ENCODE assay signal across 8 mouse cellular contexts in the genomic region with DNA sequence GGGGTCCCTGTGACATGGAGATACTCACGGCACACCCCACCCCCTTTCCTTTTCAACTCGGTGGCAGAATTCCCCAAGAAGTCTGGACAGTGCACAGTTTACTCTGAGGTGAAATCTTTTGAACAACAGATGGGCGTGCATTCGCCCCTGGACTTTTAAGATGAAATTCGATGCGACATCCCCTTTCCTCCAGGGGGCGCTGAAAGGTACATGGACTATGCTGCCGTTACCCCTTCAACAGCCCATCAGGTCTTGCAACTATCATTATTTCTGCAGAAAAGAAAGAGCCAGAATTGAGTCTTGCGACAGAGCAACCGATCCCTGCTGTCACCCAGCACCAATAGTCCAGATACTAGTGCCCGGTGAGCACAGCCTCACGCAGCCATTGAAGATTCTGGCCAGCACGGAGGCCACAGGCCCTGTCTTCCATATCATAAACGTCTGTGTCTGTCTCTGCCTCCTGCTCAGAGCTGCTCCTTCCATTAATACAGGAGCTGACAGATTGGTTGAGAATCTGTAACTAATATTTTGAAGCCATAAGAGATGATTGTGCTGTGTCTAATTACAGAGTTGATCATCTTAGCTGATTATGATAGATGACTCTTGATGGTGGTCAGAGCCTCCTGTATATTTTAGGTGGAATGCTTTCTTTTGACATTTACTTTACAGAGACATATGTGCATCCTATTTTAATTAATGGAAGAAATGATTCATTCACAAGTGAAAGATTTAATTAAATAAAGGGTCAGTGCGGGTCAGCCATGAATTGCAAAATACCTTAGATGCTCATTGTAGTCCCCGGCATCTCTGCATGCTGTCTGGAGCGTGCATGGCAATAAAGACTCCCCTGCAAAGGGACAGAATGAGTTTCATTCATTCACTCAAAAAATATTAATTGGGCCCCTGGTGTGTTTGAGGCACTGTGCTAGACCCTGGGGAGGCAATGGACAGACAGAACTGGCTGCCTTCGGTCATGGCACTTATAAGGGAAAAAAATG.
A peak's percentile ranks its signal among the peaks of the same experiment; 100 is the strongest.
DNase-seq lines count a peak whose midpoint lies in the region; ATAC-seq and TF ChIP-seq lines count a peak whose summit lies in the region.

No protein-coding gene starts in this region.

- no peak for TF ChIP-seq EP300 in heart, adult 2 months (IDR thresholded peaks at IDR 0.05; ENCODE audit: insufficient read depth, low read depth, low read length)

- H3K36me3 ChIP-seq in heart, adult 2 months (ENCODE audit: control insufficient read depth, insufficient read depth, low read length), result no peaks in the 10 kb centered on the region; the same call in 1 of the 2 replicates
- H3K36me3 ChIP-seq in heart, embryonic 11.5 days (ENCODE audit: control insufficient read depth, insufficient read depth, low read length), result no peaks in the 10 kb centered on the region
- H3K36me3 ChIP-seq in embryonic facial prominence, embryonic 11.5 days (replicated peaks; ENCODE audit: control insufficient read depth, insufficient read depth, low read depth, low read length), result no peaks in the 10 kb centered on the region

- no peaks in the 10 kb centered on the region for H3K27me3 ChIP-seq in heart, adult 2 months (ENCODE audit: control insufficient read depth, insufficient read depth, low read length)
- H3K27me3 ChIP-seq in heart, embryonic 11.5 days (ENCODE audit: control insufficient read depth, insufficient read depth, low read length), result no peaks in the 10 kb centered on the region
- H3K27me3 ChIP-seq in embryonic facial prominence, embryonic 11.5 days (ENCODE audit: control insufficient read depth, insufficient read depth, low read length), result no peaks in the 10 kb centered on the region

- H3K9ac ChIP-seq in heart, adult 2 months (ENCODE audit: low read depth, low read length), result no peak overlapping the region
- H3K9ac ChIP-seq in heart, embryonic 11.5 days (ENCODE audit: low read depth, low read length), result no peak overlapping the region
- no peak overlapping the region for H3K9ac ChIP-seq in embryonic facial prominence, embryonic 11.5 days (replicated peaks; ENCODE audit: low read length)

- no peaks in the 10 kb centered on the region for H3K79me2 ChIP-seq in heart, adult 2 months (replicated peaks; ENCODE audit: control insufficient read depth, insufficient read depth, low read length)

- no peak for TF ChIP-seq POLR2A in heart, adult 2 months (IDR thresholded peaks at IDR 0.05; ENCODE audit: insufficient read depth, low read depth, low read length)

- intact Hi-C loops in heart, adult 2 months (cut with DNase I), result loop anchor here (5.0 kb wide), 3 partner anchors 53 to 148 kb away; no protein-coding TSS in a partner anchor
- intact Hi-C loops in left cerebral cortex, postnatal 25 days (cut with DNase I), result no loop called here

- peaks cover 1% of the 10 kb centered on the region; the same call in 1 of the 2 replicates for H3K4me1 ChIP-seq in heart, adult 2 months (ENCODE audit: control insufficient read depth, insufficient read depth, low read length)
- no peaks in the 10 kb centered on the region for H3K4me1 ChIP-seq in heart, embryonic 11.5 days (ENCODE audit: control insufficient read depth, insufficient read depth, low read length)
- H3K4me1 ChIP-seq in embryonic facial prominence, embryonic 11.5 days (ENCODE audit: control insufficient read depth, insufficient read depth, low read length), result no peaks in the 10 kb centered on the region

- TF ChIP-seq CTCF in heart, adult 2 months (IDR thresholded peaks at IDR 0.05), result peak; percentile 51

- H3K4me2 ChIP-seq in heart, embryonic 11.5 days, result no peak overlapping the region
- no peak overlapping the region for H3K4me2 ChIP-seq in embryonic facial prominence, embryonic 11.5 days (ENCODE audit: low read depth, low read length)

- 75% methylated on average over 18 of the region's 18 CpGs for WGBS in heart, adult 2 months
- WGBS in heart, embryonic 11.5 days (ENCODE audit: insufficient replicate concordance), result 58% methylated on average over 18 of the region's 18 CpGs
- WGBS in embryonic facial prominence, embryonic 11.5 days, result 60% methylated on average over 18 of the region's 18 CpGs

- DNase-seq in heart, adult 2 months, result peak in 1 of 2 experiments; percentile 10
- peak; percentile 74 for DNase-seq in CD4-positive, CD25-positive, alpha-beta regulatory T cell, adult 2 months (ENCODE audit: low read depth, low spot score)
- DNase-seq in adrenal gland, postnatal 10 days, result peak; percentile 61
- peak; percentile 70 for DNase-seq in embryonic facial prominence, embryonic 11.5 days (ENCODE audit: low spot score)
- DNase-seq in layer of hippocampus, postnatal 10 days (ENCODE audit: low spot score in 2 of 2), result peak; percentile 33 to 49
- no peak for DNase-seq in left cerebral cortex, postnatal 25 days (ENCODE audit: low spot score in 2 of 2)

- H3K27ac ChIP-seq in heart, adult 2 months, result no peak overlapping the region
- no peak overlapping the region for H3K27ac ChIP-seq in heart, embryonic 11.5 days (ENCODE audit: low read depth, low read length)
- no peak overlapping the region for H3K27ac ChIP-seq in embryonic facial prominence, embryonic 11.5 days (replicated peaks; ENCODE audit: low read depth, low read length)

- ATAC-seq in heart, embryonic 11.5 days (replicated peaks; ENCODE audit: insufficient number of reproducible peaks, low FRiP score, low TSS enrichment), result no peak
- ATAC-seq in embryonic facial prominence, embryonic 11.5 days (replicated peaks; ENCODE audit: insufficient number of reproducible peaks, low FRiP score, low TSS enrichment, low read depth), result no peak
- 0 out of 2 replicates have a peak, but pooled peaks have one; percentile 9 for ATAC-seq in neutrophil, adult 5-6 weeks (ENCODE audit: extremely low read depth, insufficient number of reproducible peaks, low FRiP score, poor library complexity, severe bottlenecking)

- no peaks in the 10 kb centered on the region for H3K9me3 ChIP-seq in heart, embryonic 11.5 days (replicated peaks; ENCODE audit: control insufficient read depth, low read length)
- H3K9me3 ChIP-seq in embryonic facial prominence, embryonic 11.5 days (replicated peaks; ENCODE audit: control insufficient read depth, low read length), result no peaks in the 10 kb centered on the region

- no peak overlapping the region for H3K4me3 ChIP-seq in heart, adult 2 months
- H3K4me3 ChIP-seq in heart, embryonic 11.5 days (ENCODE audit: low read depth, low read length), result no peak overlapping the region
- no peak overlapping the region for H3K4me3 ChIP-seq in embryonic facial prominence, embryonic 11.5 days (ENCODE audit: low read depth, low read length)

Comparison
In these comparisons a context has a peak if more than half of its experiments do, and no peak if none do; other contexts are left out.
1. DNase-seq: peak in CD4-positive, CD25-positive, alpha-beta regulatory T cell, adult 2 months (single experiment), adrenal gland, postnatal 10 days (single experiment), embryonic facial prominence, embryonic 11.5 days (single experiment) and layer of hippocampus, postnatal 10 days (2 of 2); none in left cerebral cortex, postnatal 25 days (0 of 2).